Mouse (Mus musculus) lung, postnatal 25 days (tissue): ENCODE results near the gene Olfr206.
"Not testable (repeated sequence)": the region's sequence is repeated elsewhere in the genome, so short reads cannot be mapped to it uniquely, and the experiment has no call there.

Experiments
- DNase-seq: peaks from one replicate; pipeline ENCODE4 v3.0.0; 2022; ENCODE audit warnings: low spot score

Gene Olfr206

GRCm38 (mm10) chr16:59349146-59349545 lies at the start of gene Olfr206:
Gene Olfr206, minus strand, starts transcription at chr16:59349246.
- DNase-seq, result no peak

GRCm38 (mm10) chr16:59393300-59393699 lies 44.3 kb upstream of the Olfr206 start:
- no peak for DNase-seq

- DNase-seq, result no peak
Measured at GRCm38 (mm10) chr16:59363893-59364292, 14.8 kb upstream of the Olfr206 start, which contains the start of gene Olfr209. Gene Olfr209, minus strand, starts transcription at chr16:59363993.

GRCm38 (mm10) chr16:59331038-59331437 lies 18.0 kb downstream of the Olfr206 start, which contains the start of gene Olfr205:
Gene Olfr205, minus strand, starts transcription at chr16:59331138.
- DNase-seq, result no peak

GRCm38 (mm10) chr16:59323262-59323661 lies 25.8 kb downstream of the Olfr206 start:
- DNase-seq, result not testable (repeated sequence)

- DNase-seq, result no peak
Measured at GRCm38 (mm10) chr16:59318148-59318547, 30.9 kb downstream of the Olfr206 start, which contains the start of gene Olfr204. Gene Olfr204, minus strand, starts transcription at chr16:59318248.

- no peak for DNase-seq
Measured at GRCm38 (mm10) chr16:59298581-59298980, 50.5 kb downstream of the Olfr206 start, which contains the start of gene Olfr203. Gene Olfr203, plus strand, starts transcription at chr16:59298881.
